Mouse (Mus musculus): ENCODE results near the gene Nr1i3.

DNA sequence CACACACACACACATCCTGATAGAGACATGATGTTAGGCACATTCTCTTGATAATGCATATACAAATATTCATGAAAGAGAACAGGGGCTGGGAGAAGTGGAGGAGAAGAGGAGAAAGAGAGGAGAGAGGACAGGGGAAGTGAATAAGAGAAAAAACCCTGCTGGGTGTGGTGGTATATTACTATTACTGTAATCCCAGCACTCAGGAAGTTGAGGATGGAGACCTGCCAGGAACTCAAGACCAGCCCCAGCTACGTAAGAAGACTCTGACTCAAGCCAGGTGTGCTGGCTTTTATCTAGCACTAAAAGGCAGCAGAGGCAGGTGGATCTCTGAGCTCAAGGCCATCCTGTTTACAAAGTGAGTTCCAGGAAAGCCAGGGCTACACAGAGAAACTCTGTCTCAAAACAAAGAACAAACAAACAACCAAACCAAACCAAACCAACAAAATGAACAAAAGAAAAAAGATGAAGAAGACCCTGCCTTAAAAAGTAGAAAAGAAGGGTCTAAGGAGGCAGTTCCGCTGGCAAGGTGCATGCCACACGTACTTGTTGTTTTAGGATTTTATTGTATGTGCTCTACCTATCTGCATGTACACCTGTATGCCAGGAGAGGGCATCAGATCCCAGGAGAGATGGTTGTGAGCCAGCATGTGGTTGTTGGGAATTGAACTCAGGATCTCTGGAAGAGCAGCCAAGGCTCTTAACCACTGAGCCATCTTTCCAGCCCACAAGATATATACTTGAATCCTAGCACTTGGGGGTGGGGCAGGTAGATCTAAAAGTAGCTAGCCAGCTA is 50.1 kb downstream of the Nr1i3 start:
- no peak for TF ChIP-seq POLR2A (IDR thresholded peaks at IDR 0.05; ENCODE audit: low read depth, low read length)
- TF ChIP-seq CTCF (IDR thresholded peaks at IDR 0.05; ENCODE audit: extremely low read depth, insufficient read depth, insufficient read length, insufficient replicate concordance): no peak
